Mouse (Mus musculus) cortical plate, adult 2 months (tissue): ENCODE measurements around the gene Apbb2.

ENCODE experiments used
- CTCF ChIP-seq: fragments of 200-500 bp; IDR thresholded peaks from 2 replicates; pipeline ENCODE4 v1.5.1; 2011; ENCODE audit warnings: mild to moderate bottlenecking, control low read depth, low read length; ENCODE audit not compliant: insufficient read depth; ENCODE audit errors: extremely low read depth
- POLR2A ChIP-seq: fragments of 200-500 bp; IDR thresholded peaks from 2 replicates; pipeline ENCODE4 v1.6.1; 2011; ENCODE audit warnings: mild to moderate bottlenecking, low read length, control low read depth; ENCODE audit not compliant: insufficient read depth; ENCODE audit errors: extremely low read depth

GRCm38 (mm10) chr5:66385636-66386035, 232.9 kb downstream of the Apbb2 start:
- TF ChIP-seq CTCF = peak; percentile 85
- no peak for TF ChIP-seq POLR2A
